Mouse (Mus musculus): ENCODE results near the gene Tigar. TPM values are rescaled to one million over a fixed set of nuclear protein-coding genes. Genes with fewer than 3 reads are reported as not detected.

The Tigar gene
- polyA plus RNA-seq, 1 experiment from 2014 or later = 4.8 TPM

DNA sequence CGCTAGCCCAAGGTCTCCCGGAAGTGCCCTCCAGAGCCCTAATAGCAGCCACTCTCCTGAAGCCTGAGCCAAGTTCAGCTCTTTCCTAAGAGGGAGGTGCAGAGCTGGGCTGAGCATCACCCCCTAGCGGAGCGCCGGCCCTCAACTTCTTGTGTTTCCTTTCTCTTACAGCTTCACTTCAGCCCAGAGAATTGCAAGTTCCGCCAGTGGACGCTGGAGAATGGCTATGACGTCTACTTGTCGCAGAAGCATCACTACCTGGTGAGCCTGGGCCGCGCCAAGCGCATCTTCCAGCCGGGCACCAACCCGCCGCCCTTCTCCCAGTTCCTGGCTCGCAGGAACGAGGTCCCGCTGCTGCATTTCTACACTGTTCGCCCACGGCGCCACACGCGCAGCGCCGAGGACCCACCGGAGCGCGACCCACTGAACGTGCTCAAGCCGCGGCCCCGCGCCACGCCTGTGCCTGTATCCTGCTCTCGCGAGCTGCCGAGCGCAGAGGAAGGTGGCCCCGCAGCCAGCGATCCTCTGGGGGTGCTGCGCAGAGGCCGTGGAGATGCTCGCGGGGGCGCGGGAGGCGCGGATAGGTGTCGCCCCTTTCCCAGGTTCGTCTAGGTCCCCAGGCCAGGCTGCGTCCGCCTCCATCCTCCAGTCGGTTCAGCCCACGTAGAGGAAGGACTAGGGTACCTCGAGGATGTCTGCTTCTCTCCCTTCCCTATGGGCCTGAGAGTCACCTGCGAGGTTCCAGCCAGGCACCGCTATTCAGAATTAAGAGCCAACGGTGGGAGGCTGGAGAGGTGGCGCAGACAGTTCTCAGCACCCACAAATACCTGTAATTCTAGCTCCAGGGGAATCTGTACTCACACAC lies 29.3 kb downstream of the Tigar start:
- no peaks in the 10 kb centered on the region for H3K36me3 ChIP-seq (ENCODE audit: control insufficient read depth, insufficient read depth)
- WGBS = 2% methylated on average over 59 of the region's 59 CpGs
- H3K9ac ChIP-seq (ENCODE audit: low read depth, low read length) = 0 out of 2 replicates have a peak overlapping the region, but pooled peaks have one; percentile 23
- peak overlapping the region; percentile 44 for H3K4me3 ChIP-seq (ENCODE audit: low read depth, low read length)
- H3K9me3 ChIP-seq (ENCODE audit: control insufficient read depth) = no peaks in the 10 kb centered on the region
- no peak overlapping the region for H3K27ac ChIP-seq (ENCODE audit: low read depth, low read length)
- peak; percentile 72 for TF ChIP-seq CTCF (IDR thresholded peaks at IDR 0.05; ENCODE audit: low read depth)
- ATAC-seq = no peak
- peak overlapping the region; percentile 78 for H3K4me2 ChIP-seq (replicated peaks; ENCODE audit: low read depth)
- H3K4me1 ChIP-seq (replicated peaks; ENCODE audit: control insufficient read depth, insufficient read depth, low read length) = 0 out of 2 replicates have a peak, but pooled peaks cover 3% of the 10 kb centered on the region
- peaks cover 18% of the 10 kb centered on the region for H3K27me3 ChIP-seq (replicated peaks; ENCODE audit: control insufficient read depth, insufficient read depth, low read length)

DNA sequence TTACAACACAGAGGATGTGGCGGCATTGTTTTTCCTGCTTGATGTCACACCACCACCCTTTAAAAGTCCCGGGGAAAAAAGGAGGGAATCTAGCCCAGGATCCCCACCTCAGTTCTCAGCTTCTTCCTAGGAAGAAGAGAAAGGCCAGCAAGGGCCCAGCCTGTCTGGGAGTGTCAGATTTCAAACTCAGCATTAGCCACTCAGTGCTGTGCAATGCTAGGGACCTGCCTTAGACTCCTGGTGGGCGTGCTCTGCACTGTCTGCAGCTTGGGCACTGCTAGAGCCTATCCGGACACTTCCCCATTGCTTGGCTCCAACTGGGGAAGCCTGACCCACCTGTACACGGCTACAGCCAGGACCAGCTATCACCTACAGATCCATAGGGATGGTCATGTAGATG lies 36.5 kb downstream of the Tigar start, which contains the start of gene Fgf23:
Fgf23 (plus strand) TSS at position 86 of the 400 bp plus-strand sequence.
- 7% methylated on average over 5 of the region's 5 CpGs for WGBS
- no peak for ATAC-seq
- H3K27me3 ChIP-seq (replicated peaks; ENCODE audit: control insufficient read depth, insufficient read depth, low read length) = no peaks in the 10 kb centered on the region
- no peak within 1 kb of the TSS for H3K27ac ChIP-seq (ENCODE audit: low read depth, low read length)
- H3K4me3 ChIP-seq (ENCODE audit: low read depth, low read length) = no peak within 1 kb of the TSS
- TF ChIP-seq CTCF (IDR thresholded peaks at IDR 0.05; ENCODE audit: low read depth) = no peak; the same call in 1 of the 2 replicates
- H3K36me3 ChIP-seq (ENCODE audit: control insufficient read depth, insufficient read depth) = no peaks in the 10 kb centered on the region
- peak within 1 kb of the TSS; percentile 38 for H3K4me2 ChIP-seq (replicated peaks; ENCODE audit: low read depth)
- no peak within 1 kb of the TSS for H3K9ac ChIP-seq (ENCODE audit: low read depth, low read length)
- no peaks in the 10 kb centered on the region for H3K4me1 ChIP-seq (replicated peaks; ENCODE audit: control insufficient read depth, insufficient read depth, low read length)
- no peaks in the 10 kb centered on the region for H3K9me3 ChIP-seq (ENCODE audit: control insufficient read depth)

DNA sequence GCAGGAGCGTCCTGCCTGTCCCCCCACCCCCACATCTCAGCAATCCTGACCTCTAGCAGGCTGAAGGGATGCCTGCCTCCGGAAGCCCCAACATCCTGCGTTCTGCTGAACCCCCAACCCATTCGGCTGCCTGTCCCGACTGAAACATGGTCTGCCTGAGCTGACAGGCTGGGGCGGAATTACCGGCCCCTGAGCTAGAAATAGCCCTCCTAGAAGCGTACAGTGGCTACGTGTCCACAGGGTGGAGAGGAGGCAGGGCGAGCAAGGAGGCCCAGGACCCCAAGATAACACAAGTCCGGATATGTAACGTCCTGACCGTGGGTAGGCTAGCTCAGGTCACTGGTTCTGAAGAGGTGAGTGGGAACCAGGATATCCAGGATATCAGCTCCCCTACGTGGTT lies 44.5 kb downstream of the Tigar start:
- Histone ChIP-seq H3K4me2 (replicated peaks; ENCODE audit: low read depth) (no peak overlapping the region), H3K9ac (ENCODE audit: low read depth, low read length) (no peak overlapping the region), H3K27me3 (replicated peaks; ENCODE audit: control insufficient read depth, insufficient read depth, low read length) (0 out of 2 replicates have a peak, but pooled peaks cover 4% of the 10 kb centered on the region), H3K36me3 (ENCODE audit: control insufficient read depth, insufficient read depth) (no peaks in the 10 kb centered on the region), H3K4me1 (replicated peaks; ENCODE audit: control insufficient read depth, insufficient read depth, low read length) (no peaks in the 10 kb centered on the region), H3K27ac (ENCODE audit: low read depth, low read length) (no peak overlapping the region), H3K4me3 (ENCODE audit: low read depth, low read length) (no peak overlapping the region), H3K9me3 (ENCODE audit: control insufficient read depth) (no peaks in the 10 kb centered on the region)
- TF ChIP-seq CTCF (IDR thresholded peaks at IDR 0.05; ENCODE audit: low read depth) = no peak; the same call in 1 of the 2 replicates
- 6% methylated on average over 14 of the region's 14 CpGs for WGBS
- no peak for ATAC-seq

DNA sequence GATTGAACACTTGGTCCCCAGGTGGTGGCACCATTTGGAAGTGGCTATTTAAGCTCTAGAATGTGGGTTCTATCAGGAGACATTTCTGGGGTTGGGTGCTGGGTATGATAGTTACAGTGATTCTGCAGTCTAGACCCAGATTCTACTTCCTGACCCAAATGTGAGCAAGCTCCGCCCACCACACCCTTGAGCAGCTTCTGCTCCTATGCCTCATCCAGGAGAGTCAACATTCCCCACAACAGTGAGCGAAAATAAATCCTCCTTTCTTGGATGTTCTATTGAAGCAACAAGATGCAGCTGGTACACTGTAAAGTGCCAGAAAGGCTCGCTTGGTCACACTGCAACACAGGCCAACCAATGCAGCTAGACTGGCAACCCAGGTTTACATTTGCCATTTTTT lies 45.4 kb downstream of the Tigar start:
- Histone ChIP-seq H3K9ac (ENCODE audit: low read depth, low read length) (no peak overlapping the region), H3K4me3 (ENCODE audit: low read depth, low read length) (no peak overlapping the region), H3K36me3 (ENCODE audit: control insufficient read depth, insufficient read depth) (no peaks in the 10 kb centered on the region), H3K4me2 (replicated peaks; ENCODE audit: low read depth) (no peak overlapping the region), H3K4me1 (replicated peaks; ENCODE audit: control insufficient read depth, insufficient read depth, low read length) (no peaks in the 10 kb centered on the region), H3K27me3 (replicated peaks; ENCODE audit: control insufficient read depth, insufficient read depth, low read length) (0 out of 2 replicates have a peak, but pooled peaks cover 4% of the 10 kb centered on the region), H3K9me3 (ENCODE audit: control insufficient read depth) (no peaks in the 10 kb centered on the region), H3K27ac (ENCODE audit: low read depth, low read length) (no peak overlapping the region)
- WGBS = 80% methylated on average over 3 of the region's 3 CpGs
- TF ChIP-seq CTCF (IDR thresholded peaks at IDR 0.05; ENCODE audit: low read depth) = no peak
- ATAC-seq = no peak

DNA sequence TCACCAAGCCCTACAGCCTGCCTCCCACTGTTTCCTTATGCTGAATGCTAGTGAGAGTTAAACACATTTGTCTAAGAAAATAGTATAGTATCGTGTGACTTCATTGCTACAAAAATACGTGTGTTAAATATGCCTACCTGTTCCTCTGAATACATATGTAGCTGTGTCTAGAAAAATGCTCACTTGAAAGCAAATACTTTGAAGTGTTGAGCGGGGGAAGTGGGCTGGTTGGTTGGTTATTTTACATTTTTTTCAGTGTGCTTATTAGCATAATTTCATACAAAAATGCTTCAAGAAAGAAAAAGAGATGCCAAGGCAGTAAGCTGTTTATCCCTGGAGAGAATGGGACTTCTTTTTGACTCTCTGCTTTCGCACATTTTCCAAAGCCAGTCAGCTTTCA lies 49.4 kb downstream of the Tigar start:
- Histone ChIP-seq H3K27me3 (replicated peaks; ENCODE audit: control insufficient read depth, insufficient read depth, low read length) (0 out of 2 replicates have a peak, but pooled peaks cover 4% of the 10 kb centered on the region), H3K9me3 (ENCODE audit: control insufficient read depth) (no peaks in the 10 kb centered on the region), H3K4me1 (replicated peaks; ENCODE audit: control insufficient read depth, insufficient read depth, low read length) (no peaks in the 10 kb centered on the region), H3K9ac (ENCODE audit: low read depth, low read length) (no peak overlapping the region), H3K4me2 (replicated peaks; ENCODE audit: low read depth) (no peak overlapping the region), H3K27ac (ENCODE audit: low read depth, low read length) (no peak overlapping the region), H3K36me3 (ENCODE audit: control insufficient read depth, insufficient read depth) (no peaks in the 10 kb centered on the region), H3K4me3 (ENCODE audit: low read depth, low read length) (no peak overlapping the region)
- no peak for ATAC-seq
- 82% methylated on average over 4 of the region's 4 CpGs for WGBS
- no peak for TF ChIP-seq CTCF (IDR thresholded peaks at IDR 0.05; ENCODE audit: low read depth)

DNA sequence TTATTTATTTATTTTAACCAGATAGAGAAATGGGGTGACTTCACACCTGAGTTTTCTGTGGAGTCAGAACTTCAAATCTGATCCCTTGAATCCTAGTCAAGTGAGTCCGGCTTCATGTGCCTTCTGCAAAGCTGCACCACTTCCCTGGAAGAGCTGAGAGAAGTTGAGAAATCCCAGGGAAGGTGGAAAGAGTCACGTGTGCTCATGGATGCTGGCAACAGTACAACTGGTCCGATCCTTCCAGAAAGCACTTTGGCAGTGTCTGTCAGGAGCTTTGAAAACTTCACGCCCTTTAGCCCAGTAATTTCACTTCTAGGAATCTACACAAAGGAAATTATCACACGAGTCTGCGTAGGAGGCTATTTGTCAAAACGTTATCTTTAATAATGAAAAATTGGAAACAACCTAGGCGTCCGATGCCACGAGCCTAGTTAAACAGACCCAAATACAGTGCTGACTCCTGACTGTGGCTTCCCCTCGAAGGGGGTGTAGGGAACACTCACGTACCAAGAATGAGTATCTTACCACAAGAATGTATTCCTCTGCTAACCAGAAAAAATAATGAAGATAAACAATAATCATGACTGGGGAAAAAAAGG lies 52.3 kb downstream of the Tigar start:
- Histone ChIP-seq H3K4me1 (replicated peaks; ENCODE audit: control insufficient read depth, insufficient read depth, low read length) (no peaks in the 10 kb centered on the region), H3K27ac (ENCODE audit: low read depth, low read length) (no peak overlapping the region), H3K9ac (ENCODE audit: low read depth, low read length) (no peak overlapping the region), H3K9me3 (ENCODE audit: control insufficient read depth) (no peaks in the 10 kb centered on the region), H3K36me3 (ENCODE audit: control insufficient read depth, insufficient read depth) (no peaks in the 10 kb centered on the region), H3K27me3 (replicated peaks; ENCODE audit: control insufficient read depth, insufficient read depth, low read length) (0 out of 2 replicates have a peak, but pooled peaks cover 3% of the 10 kb centered on the region), H3K4me2 (replicated peaks; ENCODE audit: low read depth) (no peak overlapping the region), H3K4me3 (ENCODE audit: low read depth, low read length) (no peak overlapping the region)
- 49% methylated on average over 12 of the region's 12 CpGs for WGBS
- no peak for ATAC-seq
- TF ChIP-seq CTCF (IDR thresholded peaks at IDR 0.05; ENCODE audit: low read depth) = no peak
